Mouse (Mus musculus) cortical plate, adult 2 months (tissue): Measurements from ENCODE around the gene Gm10521. TPM values are rescaled to one million over a fixed set of nuclear protein-coding genes. Genes with fewer than 3 reads are reported as not detected.
"Not testable (repeated sequence)": the region's sequence is repeated elsewhere in the genome, so short reads cannot be mapped to it uniquely, and the experiment has no call there.

ENCODE experiments used
- H3K27ac ChIP-seq: fragments of 200-500 bp; 2 replicates; pipeline ENCODE4 v1.5.1; 2012; ENCODE audit warnings: low read length, control low read depth, inconsistent platforms; ENCODE audit not compliant: insufficient read depth
- H3K4me1 ChIP-seq: fragments of 200-500 bp; 2 replicates; pipeline ENCODE4 v1.6.1; 2011; ENCODE audit warnings: low read length; ENCODE audit not compliant: control insufficient read depth, insufficient read depth
- H3K4me3 ChIP-seq: fragments of 200-500 bp; 2 replicates; pipeline ENCODE4 v1.5.1; 2011; ENCODE audit warnings: mild to moderate bottlenecking, low read length, control low read depth; ENCODE audit not compliant: insufficient read depth
- CTCF ChIP-seq: fragments of 200-500 bp; IDR thresholded peaks from 2 replicates; pipeline ENCODE4 v1.5.1; 2011; ENCODE audit warnings: mild to moderate bottlenecking, control low read depth, low read length; ENCODE audit not compliant: insufficient read depth; ENCODE audit errors: extremely low read depth
- POLR2A ChIP-seq: fragments of 200-500 bp; IDR thresholded peaks from 2 replicates; pipeline ENCODE4 v1.6.1; 2011; ENCODE audit warnings: mild to moderate bottlenecking, low read length, control low read depth; ENCODE audit not compliant: insufficient read depth; ENCODE audit errors: extremely low read depth
- polyA plus RNA-seq: library from polyadenylated mRNA; depleted of rRNA; stranded (reverse); fragments of >200 nt; gene quantifications from 2 replicates; pipeline ENCODE4 v1.2.3, GENCODE M21; 2012; rRNA removed

Gm10521 gene
- 0.15 and 0.19 TPM in 2 replicates for polyA plus RNA-seq

GRCm38 (mm10) chr1:171895364-171895763, at the start of gene Gm10521:
TSS of gene Gm10521 (plus strand) at chr1:171895664.
- H3K4me1 ChIP-seq, H3K27ac ChIP-seq, H3K4me3 ChIP-seq: not testable (repeated sequence)

GRCm38 (mm10) chr1:171848201-171848600, 47.3 kb upstream of the Gm10521 start:
- no peak overlapping the region for H3K4me3 ChIP-seq
- H3K4me1 ChIP-seq = no peaks in the 10 kb centered on the region
- TF ChIP-seq CTCF (no peak), POLR2A (no peak)
- no peak overlapping the region for H3K27ac ChIP-seq

GRCm38 (mm10) chr1:171848757-171849156, 46.7 kb upstream of the Gm10521 start:
- no peaks in the 10 kb centered on the region for H3K4me1 ChIP-seq
- H3K27ac ChIP-seq = no peak overlapping the region
- no peak for TF ChIP-seq POLR2A
- TF ChIP-seq CTCF = no peak
- H3K4me3 ChIP-seq = no peak overlapping the region

- no peak for TF ChIP-seq CTCF
- no peak for TF ChIP-seq POLR2A
These were observed 46.0 kb upstream of the Gm10521 start for GRCm38 (mm10) chr1:171849454-171849853.

GRCm38 (mm10) chr1:171865467-171865866, 30.0 kb upstream of the Gm10521 start:
- H3K4me3 ChIP-seq = no peak overlapping the region
- no peaks in the 10 kb centered on the region for H3K4me1 ChIP-seq
- TF ChIP-seq CTCF (no peak), POLR2A (no peak)
- no peak overlapping the region for H3K27ac ChIP-seq

More at GRCm38 (mm10) chr1:171849454-171849853, 46.0 kb upstream of the Gm10521 start:
- Histone ChIP-seq H3K4me1 (no peaks in the 10 kb centered on the region), H3K27ac (no peak overlapping the region), H3K4me3 (no peak overlapping the region)

GRCm38 (mm10) chr1:171886989-171887388, 8.5 kb upstream of the Gm10521 start:
- Histone ChIP-seq H3K4me3 (no peak overlapping the region), H3K27ac (no peak overlapping the region), H3K4me1 (no peaks in the 10 kb centered on the region; the same call in 1 of the 2 replicates)
- TF ChIP-seq POLR2A (no peak), CTCF (no peak)

GRCm38 (mm10) chr1:171904011-171904410, 8.5 kb downstream of the Gm10521 start:
- TF ChIP-seq POLR2A (no peak), CTCF (no peak)
- H3K27ac ChIP-seq = no peak overlapping the region
- H3K4me3 ChIP-seq = no peak overlapping the region
- no peaks in the 10 kb centered on the region for H3K4me1 ChIP-seq

- no peak for TF ChIP-seq POLR2A
- no peak for TF ChIP-seq CTCF
- no peak overlapping the region for H3K27ac ChIP-seq
- H3K4me3 ChIP-seq = no peak overlapping the region
- no peaks in the 10 kb centered on the region for H3K4me1 ChIP-seq
These were observed 20.4 kb downstream of the Gm10521 start for GRCm38 (mm10) chr1:171915638-171916458.

- Histone ChIP-seq H3K27ac (no peak within 1 kb of the TSS), H3K4me3 (no peak within 1 kb of the TSS), H3K4me1 (no peaks in the 10 kb centered on the region)
- no peak for TF ChIP-seq POLR2A
- no peak for TF ChIP-seq CTCF
These were observed 22.0 kb downstream of the Gm10521 start, which contains the start of gene Slamf6 for GRCm38 (mm10) chr1:171917305-171918039. TSS of gene Slamf6 (plus strand) at chr1:171917515.

- Histone ChIP-seq H3K27ac (no peak overlapping the region), H3K4me3 (no peak overlapping the region), H3K4me1 (no peaks in the 10 kb centered on the region)
- TF ChIP-seq CTCF (no peak), POLR2A (no peak)
These were observed 22.9 kb downstream of the Gm10521 start for GRCm38 (mm10) chr1:171918136-171918920.
